Mouse (Mus musculus): ENCODE measurements around the gene Vkorc1. TPM values are rescaled to one million over a fixed set of nuclear protein-coding genes. Genes with fewer than 3 reads are reported as not detected.
A peak's percentile ranks its signal among the peaks of the same experiment; 100 is the strongest.

Vkorc1 gene
- polyA plus RNA-seq, 1 experiment = 75.1 TPM

DNA sequence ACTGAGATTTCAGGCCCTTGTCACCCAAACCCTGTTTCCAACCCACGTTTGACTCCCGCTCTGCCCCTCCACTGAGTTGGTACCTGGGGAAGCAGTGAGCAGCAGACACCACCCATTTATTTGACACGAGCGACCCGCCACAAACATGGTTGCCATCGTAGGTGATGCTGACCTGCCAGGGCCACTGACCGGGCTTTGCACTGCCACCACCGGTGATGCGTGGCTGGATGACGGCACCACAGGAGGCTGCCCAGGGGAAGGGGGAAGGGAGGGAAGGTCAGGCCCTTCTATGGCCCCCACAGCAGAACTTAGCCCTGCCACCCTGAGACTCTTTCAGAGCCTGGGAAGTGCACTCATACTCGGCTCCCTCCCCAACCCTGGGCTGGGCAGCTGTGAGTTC, 32.3 kb upstream of the Vkorc1 start:
- 95% methylated on average over 11 of the region's 11 CpGs for WGBS
- TF ChIP-seq CTCF (IDR thresholded peaks at IDR 0.05; ENCODE audit: borderline replicate concordance, control insufficient read depth, extremely low read depth, insufficient read depth, low read length, poor library complexity) (no peak), POLR2A (IDR thresholded peaks at IDR 0.05; ENCODE audit: control insufficient read depth, extremely low read depth, insufficient read depth, low read length, poor library complexity) (no peak)
- Histone ChIP-seq H3K27me3 (ENCODE audit: control insufficient read depth, insufficient read depth, low read length) (no peaks in the 10 kb centered on the region), H3K4me1 (replicated peaks; ENCODE audit: control insufficient read depth, insufficient read depth, low read length) (peaks cover 4% of the 10 kb centered on the region; the same call in 1 of the 2 replicates), H3K4me3 (ENCODE audit: control insufficient read depth, insufficient read depth, low read length) (no peak overlapping the region), H3K36me3 (ENCODE audit: control insufficient read depth, insufficient read depth, low read length) (peaks cover 18% of the 10 kb centered on the region), H3K27ac (ENCODE audit: control insufficient read depth, insufficient read depth, low read length) (no peak overlapping the region)
- no peak for DNase-seq

DNA sequence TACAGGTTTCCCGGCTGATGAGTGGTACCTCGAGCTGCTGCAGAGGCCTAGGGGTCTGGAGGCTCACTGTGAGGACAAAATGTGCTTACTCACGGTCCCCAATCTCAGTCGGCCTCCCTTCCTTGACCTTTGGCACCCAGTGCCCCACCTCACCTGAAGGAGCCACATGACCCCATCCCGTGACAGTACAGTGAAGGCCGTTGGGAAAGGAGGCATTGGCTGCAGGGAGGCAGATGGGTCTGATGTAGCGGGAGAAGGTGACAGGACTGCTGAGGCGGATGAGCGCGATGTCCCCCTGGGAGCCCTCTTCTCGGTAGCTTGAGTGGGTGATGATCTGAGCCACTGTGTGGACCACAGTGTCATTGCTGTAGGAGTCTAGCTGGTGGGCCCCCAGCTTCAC, 31.4 kb upstream of the Vkorc1 start:
- H3K4me3 ChIP-seq (ENCODE audit: control insufficient read depth, insufficient read depth, low read length) = no peak overlapping the region
- TF ChIP-seq CTCF (IDR thresholded peaks at IDR 0.05; ENCODE audit: borderline replicate concordance, control insufficient read depth, extremely low read depth, insufficient read depth, low read length, poor library complexity) = no peak
- TF ChIP-seq POLR2A (IDR thresholded peaks at IDR 0.05; ENCODE audit: control insufficient read depth, extremely low read depth, insufficient read depth, low read length, poor library complexity) = no peak
- H3K4me1 ChIP-seq (replicated peaks; ENCODE audit: control insufficient read depth, insufficient read depth, low read length) = peaks cover 7% of the 10 kb centered on the region; the same call in 1 of the 2 replicates
- H3K27me3 ChIP-seq (ENCODE audit: control insufficient read depth, insufficient read depth, low read length) = no peaks in the 10 kb centered on the region
- no peak for DNase-seq
- peaks cover 18% of the 10 kb centered on the region for H3K36me3 ChIP-seq (ENCODE audit: control insufficient read depth, insufficient read depth, low read length)
- WGBS = 97% methylated on average over 11 of the region's 11 CpGs
- H3K27ac ChIP-seq (ENCODE audit: control insufficient read depth, insufficient read depth, low read length) = no peak overlapping the region

- 97% methylated on average over 8 of the region's 8 CpGs for WGBS
- H3K4me1 ChIP-seq (replicated peaks; ENCODE audit: control insufficient read depth, insufficient read depth, low read length) = 0 out of 2 replicates have a peak, but pooled peaks cover 3% of the 10 kb centered on the region
- H3K4me3 ChIP-seq (ENCODE audit: control insufficient read depth, insufficient read depth, low read length) = no peak overlapping the region
- H3K36me3 ChIP-seq (ENCODE audit: control insufficient read depth, insufficient read depth, low read length) = peaks cover 18% of the 10 kb centered on the region
- no peak for DNase-seq
- no peaks in the 10 kb centered on the region for H3K27me3 ChIP-seq (ENCODE audit: control insufficient read depth, insufficient read depth, low read length)
- no peak overlapping the region for H3K27ac ChIP-seq (ENCODE audit: control insufficient read depth, insufficient read depth, low read length)
- no peak for TF ChIP-seq POLR2A (IDR thresholded peaks at IDR 0.05; ENCODE audit: control insufficient read depth, extremely low read depth, insufficient read depth, low read length, poor library complexity)
Observed at GRCm38 (mm10) chr7:127926066-127926465, 30.6 kb upstream of the Vkorc1 start.

DNA sequence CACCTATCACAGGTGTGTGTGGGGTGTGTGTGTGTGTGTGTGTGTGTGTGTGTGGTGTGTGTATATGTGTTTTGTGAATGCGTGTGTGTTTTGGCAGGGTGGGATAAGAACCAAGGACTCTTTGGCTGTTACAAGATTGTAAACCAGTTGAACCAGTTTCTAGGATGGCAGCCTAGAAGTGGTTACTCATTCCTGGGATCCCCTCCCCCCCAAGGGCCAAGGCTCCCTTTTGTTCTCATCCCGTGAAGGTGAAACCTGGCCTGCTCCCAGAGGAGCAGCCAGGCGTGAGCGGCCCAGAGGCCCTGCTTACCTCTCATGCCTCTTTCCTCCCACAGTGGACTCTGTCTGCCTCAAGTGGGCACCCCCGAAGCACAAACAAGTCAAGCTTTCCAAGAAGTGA, 29.8 kb upstream of the Vkorc1 start:
- TF ChIP-seq POLR2A (IDR thresholded peaks at IDR 0.05; ENCODE audit: control insufficient read depth, extremely low read depth, insufficient read depth, low read length, poor library complexity) = no peak
- TF ChIP-seq CTCF (IDR thresholded peaks at IDR 0.05; ENCODE audit: borderline replicate concordance, control insufficient read depth, extremely low read depth, insufficient read depth, low read length, poor library complexity) = no peak
- DNase-seq = no peak
- Histone ChIP-seq H3K4me3 (ENCODE audit: control insufficient read depth, insufficient read depth, low read length) (no peak overlapping the region), H3K4me1 (replicated peaks; ENCODE audit: control insufficient read depth, insufficient read depth, low read length) (0 out of 2 replicates have a peak, but pooled peaks cover 3% of the 10 kb centered on the region), H3K27me3 (ENCODE audit: control insufficient read depth, insufficient read depth, low read length) (no peaks in the 10 kb centered on the region), H3K36me3 (ENCODE audit: control insufficient read depth, insufficient read depth, low read length) (peaks cover 18% of the 10 kb centered on the region), H3K27ac (ENCODE audit: control insufficient read depth, insufficient read depth, low read length) (no peak overlapping the region)
- WGBS = 98% methylated on average over 5 of the region's 5 CpGs

GRCm38 (mm10) chr7:127923714-127924113, 28.3 kb upstream of the Vkorc1 start:
- DNase-seq = no peak
- 98% methylated on average over 5 of the region's 5 CpGs for WGBS
- Histone ChIP-seq H3K27me3 (ENCODE audit: control insufficient read depth, insufficient read depth, low read length) (no peaks in the 10 kb centered on the region), H3K4me3 (ENCODE audit: control insufficient read depth, insufficient read depth, low read length) (no peak overlapping the region), H3K27ac (ENCODE audit: control insufficient read depth, insufficient read depth, low read length) (no peak overlapping the region), H3K36me3 (ENCODE audit: control insufficient read depth, insufficient read depth, low read length) (peaks cover 18% of the 10 kb centered on the region), H3K4me1 (replicated peaks; ENCODE audit: control insufficient read depth, insufficient read depth, low read length) (0 out of 2 replicates have a peak, but pooled peaks cover 3% of the 10 kb centered on the region)
- TF ChIP-seq POLR2A (IDR thresholded peaks at IDR 0.05; ENCODE audit: control insufficient read depth, extremely low read depth, insufficient read depth, low read length, poor library complexity) (no peak), CTCF (IDR thresholded peaks at IDR 0.05; ENCODE audit: borderline replicate concordance, control insufficient read depth, extremely low read depth, insufficient read depth, low read length, poor library complexity) (no peak)

GRCm38 (mm10) chr7:127922451-127923275, 27.2 kb upstream of the Vkorc1 start:
- 54% methylated on average over 6 of the region's 6 CpGs for WGBS
- H3K27me3 ChIP-seq (ENCODE audit: control insufficient read depth, insufficient read depth, low read length) = no peaks in the 10 kb centered on the region
- H3K4me1 ChIP-seq (replicated peaks; ENCODE audit: control insufficient read depth, insufficient read depth, low read length) = 0 out of 2 replicates have a peak, but pooled peaks cover 3% of the 10 kb centered on the region
- no peak for DNase-seq
- TF ChIP-seq CTCF (IDR thresholded peaks at IDR 0.05; ENCODE audit: borderline replicate concordance, control insufficient read depth, extremely low read depth, insufficient read depth, low read length, poor library complexity) (no peak), POLR2A (IDR thresholded peaks at IDR 0.05; ENCODE audit: control insufficient read depth, extremely low read depth, insufficient read depth, low read length, poor library complexity) (no peak)
- peaks cover 18% of the 10 kb centered on the region for H3K36me3 ChIP-seq (ENCODE audit: control insufficient read depth, insufficient read depth, low read length)
- H3K27ac ChIP-seq (ENCODE audit: control insufficient read depth, insufficient read depth, low read length) = peak overlapping the region; percentile 41
- no peak overlapping the region for H3K4me3 ChIP-seq (ENCODE audit: control insufficient read depth, insufficient read depth, low read length)
